Mouse (Mus musculus): ENCODE data around the gene Fhit. TPM values are rescaled to one million over a fixed set of nuclear protein-coding genes. Genes with fewer than 3 reads are reported as not detected.

Fhit gene
- polyA plus RNA-seq, 1 experiment, result 1.6 TPM

- 70% methylated on average over 6 of the region's 6 CpGs for WGBS
- Histone ChIP-seq H3K4me1 (ENCODE audit: control insufficient read depth, insufficient read depth, low read length) (no peaks in the 10 kb centered on the region), H3K4me3 (replicated peaks; ENCODE audit: extremely low read depth, low read depth, low read length) (no peak overlapping the region)
- no peak for DNase-seq
- TF ChIP-seq POLR2A (IDR thresholded peaks at IDR 0.05; ENCODE audit: borderline replicate concordance, extremely low read depth, low read depth, low read length), result no peak
- TF ChIP-seq CTCF (IDR thresholded peaks at IDR 0.05; ENCODE audit: insufficient read depth, low read length), result no peak
These were observed 995.0 kb downstream of the Fhit start for GRCm38 (mm10) chr14:10166641-10167429.

GRCm38 (mm10) chr14:10149872-10150271 lies 1012.0 kb downstream of the Fhit start:
- TF ChIP-seq CTCF (IDR thresholded peaks at IDR 0.05; ENCODE audit: insufficient read depth, low read length), result no peak
- TF ChIP-seq POLR2A (IDR thresholded peaks at IDR 0.05; ENCODE audit: borderline replicate concordance, extremely low read depth, low read depth, low read length), result no peak
- 36% methylated on average over 5 of the region's 5 CpGs for WGBS
- Histone ChIP-seq H3K4me3 (replicated peaks; ENCODE audit: extremely low read depth, low read depth, low read length) (no peak overlapping the region), H3K4me1 (ENCODE audit: control insufficient read depth, insufficient read depth, low read length) (no peaks in the 10 kb centered on the region)
- no peak for DNase-seq

- H3K4me1 ChIP-seq (ENCODE audit: control insufficient read depth, insufficient read depth, low read length), result no peaks in the 10 kb centered on the region
- no peak for DNase-seq
- TF ChIP-seq CTCF (IDR thresholded peaks at IDR 0.05; ENCODE audit: insufficient read depth, low read length) (no peak), POLR2A (IDR thresholded peaks at IDR 0.05; ENCODE audit: borderline replicate concordance, extremely low read depth, low read depth, low read length) (no peak)
- H3K4me3 ChIP-seq (replicated peaks; ENCODE audit: extremely low read depth, low read depth, low read length), result no peak overlapping the region
These were observed 1022.5 kb downstream of the Fhit start for GRCm38 (mm10) chr14:10139311-10139710.

DNA sequence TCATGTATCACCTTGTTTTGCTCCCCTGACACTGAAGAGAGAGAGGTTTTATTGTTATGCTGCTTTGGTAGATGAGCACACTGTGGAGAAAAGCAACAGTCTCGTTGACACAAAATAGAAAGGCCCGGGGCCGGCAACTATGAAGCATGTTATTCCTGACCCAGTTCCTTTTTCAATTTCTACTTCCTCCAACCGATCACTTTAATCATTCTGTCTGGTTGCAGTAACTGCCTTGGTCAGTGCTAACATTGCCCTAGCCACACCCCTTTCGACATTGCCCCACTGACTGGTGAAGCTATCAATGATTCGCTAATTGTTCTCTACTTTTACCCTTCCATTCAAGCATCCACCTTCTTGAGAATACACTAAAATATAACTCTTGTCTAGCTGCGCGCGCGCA lies 1028.0 kb downstream of the Fhit start:
- DNase-seq, result no peak
- TF ChIP-seq CTCF (IDR thresholded peaks at IDR 0.05; ENCODE audit: insufficient read depth, low read length) (no peak), POLR2A (IDR thresholded peaks at IDR 0.05; ENCODE audit: borderline replicate concordance, extremely low read depth, low read depth, low read length) (no peak)
- Histone ChIP-seq H3K4me1 (ENCODE audit: control insufficient read depth, insufficient read depth, low read length) (no peaks in the 10 kb centered on the region), H3K4me3 (replicated peaks; ENCODE audit: extremely low read depth, low read depth, low read length) (no peak overlapping the region)
- WGBS, result 89% methylated on average over 10 of the region's 10 CpGs

DNA sequence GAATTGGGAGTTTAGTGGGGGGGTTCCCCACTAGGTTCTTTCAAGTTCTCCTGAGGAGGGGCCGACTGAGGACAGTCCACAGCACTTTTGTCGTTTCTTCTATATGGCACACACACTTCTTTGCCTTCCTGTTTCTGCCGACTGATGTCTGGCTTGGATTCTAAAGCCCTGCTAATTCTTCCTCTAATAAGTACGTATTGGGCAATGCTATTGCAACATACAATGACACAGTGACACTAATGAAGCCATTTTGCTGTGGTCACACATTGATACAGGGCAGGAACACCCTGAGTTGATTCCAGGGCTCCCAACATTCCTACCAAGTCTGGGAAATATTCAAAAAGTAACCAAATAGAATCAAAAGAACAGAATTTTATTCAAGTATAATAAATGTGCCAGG lies 1032.2 kb downstream of the Fhit start:
- TF ChIP-seq POLR2A (IDR thresholded peaks at IDR 0.05; ENCODE audit: borderline replicate concordance, extremely low read depth, low read depth, low read length) (no peak), CTCF (IDR thresholded peaks at IDR 0.05; ENCODE audit: insufficient read depth, low read length) (no peak)
- no peak for DNase-seq
- no peaks in the 10 kb centered on the region for H3K4me1 ChIP-seq (ENCODE audit: control insufficient read depth, insufficient read depth, low read length)
- no peak overlapping the region for H3K4me3 ChIP-seq (replicated peaks; ENCODE audit: extremely low read depth, low read depth, low read length)
- 76% methylated on average over 4 of the region's 4 CpGs for whole genome bisulfite sequencing

DNA sequence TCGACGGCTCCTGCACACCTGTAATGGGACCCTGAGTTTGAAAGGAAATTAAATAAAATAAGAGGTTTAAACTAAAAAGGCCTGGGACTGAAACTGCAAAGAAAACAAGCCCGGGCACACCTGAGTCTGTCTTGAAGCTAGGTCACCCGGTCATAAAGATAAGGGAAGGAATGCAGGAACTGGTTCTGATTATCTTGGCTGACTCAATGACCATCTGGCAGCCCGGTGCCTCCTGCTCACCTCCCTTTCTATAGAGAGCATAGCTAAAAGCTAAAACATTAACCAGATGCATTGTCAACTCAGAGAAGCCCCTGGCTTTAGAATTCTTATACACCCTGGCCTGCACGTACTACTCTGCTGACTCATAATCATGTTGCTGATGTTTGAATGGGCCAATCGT lies 1032.7 kb downstream of the Fhit start:
- no peak for TF ChIP-seq POLR2A (IDR thresholded peaks at IDR 0.05; ENCODE audit: borderline replicate concordance, extremely low read depth, low read depth, low read length)
- no peak for TF ChIP-seq CTCF (IDR thresholded peaks at IDR 0.05; ENCODE audit: insufficient read depth, low read length)
- DNase-seq, result no peak
- Histone ChIP-seq H3K4me3 (replicated peaks; ENCODE audit: extremely low read depth, low read depth, low read length) (no peak overlapping the region), H3K4me1 (ENCODE audit: control insufficient read depth, insufficient read depth, low read length) (no peaks in the 10 kb centered on the region)
- 69% methylated on average over 7 of the region's 7 CpGs for WGBS

DNA sequence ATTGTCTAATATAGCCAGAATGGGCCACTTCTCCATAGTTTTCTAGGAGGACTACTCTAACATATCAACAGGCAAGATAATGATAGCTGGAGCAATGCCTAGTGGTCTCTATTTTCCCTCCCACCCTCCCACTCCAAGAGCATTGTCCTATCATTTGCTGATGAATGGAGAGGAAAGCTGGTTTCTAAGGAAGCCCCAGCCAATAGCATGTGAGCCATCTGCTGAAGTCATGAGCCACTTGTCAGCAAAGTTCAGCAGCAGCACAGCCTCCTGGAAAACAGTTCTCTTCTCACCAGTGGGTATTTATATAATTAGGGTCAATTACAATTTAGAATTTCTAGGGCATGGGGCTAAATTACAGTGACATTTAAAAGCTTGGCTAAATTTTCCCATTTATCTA lies 1035.3 kb downstream of the Fhit start:
- no peak for DNase-seq
- no peak overlapping the region for H3K4me3 ChIP-seq (replicated peaks; ENCODE audit: extremely low read depth, low read depth, low read length)
- H3K4me1 ChIP-seq (ENCODE audit: control insufficient read depth, insufficient read depth, low read length), result no peaks in the 10 kb centered on the region
- TF ChIP-seq CTCF (IDR thresholded peaks at IDR 0.05; ENCODE audit: insufficient read depth, low read length) (no peak), POLR2A (IDR thresholded peaks at IDR 0.05; ENCODE audit: borderline replicate concordance, extremely low read depth, low read depth, low read length) (no peak)

GRCm38 (mm10) chr14:10122176-10122575 lies 1039.7 kb downstream of the Fhit start:
- DNase-seq, result no peak
- Histone ChIP-seq H3K4me1 (ENCODE audit: control insufficient read depth, insufficient read depth, low read length) (no peaks in the 10 kb centered on the region), H3K4me3 (replicated peaks; ENCODE audit: extremely low read depth, low read depth, low read length) (no peak overlapping the region)
- 79% methylated on average over 4 of the region's 4 CpGs for WGBS
- TF ChIP-seq POLR2A (IDR thresholded peaks at IDR 0.05; ENCODE audit: borderline replicate concordance, extremely low read depth, low read depth, low read length), result no peak
- no peak for TF ChIP-seq CTCF (IDR thresholded peaks at IDR 0.05; ENCODE audit: insufficient read depth, low read length)

GRCm38 (mm10) chr14:10096236-10096635 lies 1065.6 kb downstream of the Fhit start:
- no peaks in the 10 kb centered on the region for H3K4me1 ChIP-seq (ENCODE audit: control insufficient read depth, insufficient read depth, low read length)
- no peak overlapping the region for H3K4me3 ChIP-seq (replicated peaks; ENCODE audit: extremely low read depth, low read depth, low read length)
- no peak for DNase-seq
- TF ChIP-seq POLR2A (IDR thresholded peaks at IDR 0.05; ENCODE audit: borderline replicate concordance, extremely low read depth, low read depth, low read length), result no peak
- TF ChIP-seq CTCF (IDR thresholded peaks at IDR 0.05; ENCODE audit: insufficient read depth, low read length), result no peak
- WGBS, result 88% methylated on average over 2 of the region's 2 CpGs

- Histone ChIP-seq H3K4me1 (ENCODE audit: control insufficient read depth, insufficient read depth, low read length) (no peaks in the 10 kb centered on the region), H3K4me3 (replicated peaks; ENCODE audit: extremely low read depth, low read depth, low read length) (no peak overlapping the region)
- 77% methylated on average over 3 of the region's 3 CpGs for WGBS
- TF ChIP-seq POLR2A (IDR thresholded peaks at IDR 0.05; ENCODE audit: borderline replicate concordance, extremely low read depth, low read depth, low read length) (no peak), CTCF (IDR thresholded peaks at IDR 0.05; ENCODE audit: insufficient read depth, low read length) (no peak)
- no peak for DNase-seq
These were observed 1082.8 kb downstream of the Fhit start for GRCm38 (mm10) chr14:10079062-10079461.
